Mouse (Mus musculus): ENCODE data around the gene Ube2cbp. TPM values are rescaled to one million over a fixed set of nuclear protein-coding genes. Genes with fewer than 3 reads are reported as not detected.

The Ube2cbp gene
- polyA plus RNA-seq, 1 experiment from 2014 or later, result 5.0 TPM

DNA sequence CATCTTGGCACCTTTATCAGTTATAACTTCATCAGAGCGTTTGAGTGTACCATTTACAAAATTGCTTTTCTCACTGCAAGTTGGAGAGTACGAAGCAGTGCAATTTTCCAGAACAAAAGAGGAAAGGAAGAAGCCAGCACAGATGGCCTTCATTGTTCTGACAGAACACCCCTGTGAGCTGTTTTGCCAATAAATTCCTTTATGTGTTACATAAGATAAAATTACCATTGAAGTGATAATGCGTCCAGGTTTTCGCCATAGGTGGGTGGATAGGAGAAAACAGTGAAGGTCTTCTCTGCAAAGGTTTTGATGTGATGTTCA lies 183.6 kb downstream of the Ube2cbp start:
- peaks cover 13% of the 10 kb centered on the region for H3K9me3 ChIP-seq (replicated peaks)
- no peak overlapping the region for H3K27ac ChIP-seq (ENCODE audit: poor library complexity, severe bottlenecking)
- H3K4me1 ChIP-seq (replicated peaks), result peaks cover 16% of the 10 kb centered on the region
- WGBS, result 47% methylated on average over 4 of the region's 4 CpGs
- no peak overlapping the region for H3K9ac ChIP-seq
- no peaks in the 10 kb centered on the region for H3K27me3 ChIP-seq (replicated peaks)
- no peak overlapping the region for H3K4me3 ChIP-seq
- no peak for ATAC-seq (ENCODE audit: insufficient number of reproducible peaks, low FRiP score)
- H3K4me2 ChIP-seq, result 0 out of 2 replicates have a peak overlapping the region, but pooled peaks have one; percentile 9
- no peaks in the 10 kb centered on the region for H3K36me3 ChIP-seq

DNA sequence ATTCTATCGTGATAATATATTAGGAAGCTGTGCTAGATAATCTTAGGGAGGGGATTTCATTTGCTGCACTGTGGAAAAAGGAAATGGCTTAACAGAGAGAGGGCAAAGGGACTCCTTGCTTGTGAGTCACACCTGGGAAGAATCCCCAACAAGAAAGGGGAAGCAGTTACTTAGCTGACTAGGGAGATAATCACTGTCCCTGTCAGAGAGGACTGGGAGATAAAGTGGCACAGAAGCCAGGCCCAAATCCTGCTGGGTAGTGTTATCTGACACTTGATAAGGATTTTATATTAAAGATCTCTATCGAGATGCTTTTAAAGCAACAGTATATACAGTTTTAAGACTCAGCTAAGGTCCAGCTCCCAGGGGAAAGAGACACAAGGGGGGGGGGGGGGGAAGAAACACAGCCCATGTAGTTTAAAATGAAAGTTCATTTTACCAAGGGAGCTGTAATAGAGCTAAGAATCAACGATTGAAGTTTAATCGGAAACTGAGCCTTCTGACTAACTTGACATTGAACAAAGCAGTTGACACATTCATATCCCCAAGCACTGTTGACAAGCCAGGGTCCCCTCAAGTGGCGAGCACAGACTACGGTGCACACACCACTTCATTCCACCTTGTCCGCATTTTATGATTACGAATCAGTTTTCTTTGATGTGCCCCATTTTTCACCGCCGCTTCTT lies 184.1 kb downstream of the Ube2cbp start:
- Histone ChIP-seq H3K9ac (no peak overlapping the region), H3K4me2 (0 out of 2 replicates have a peak overlapping the region, but pooled peaks have one; percentile 9), H3K36me3 (no peaks in the 10 kb centered on the region), H3K27ac (ENCODE audit: poor library complexity, severe bottlenecking) (no peak overlapping the region), H3K27me3 (replicated peaks) (no peaks in the 10 kb centered on the region), H3K4me3 (no peak overlapping the region), H3K4me1 (replicated peaks) (peaks cover 16% of the 10 kb centered on the region), H3K9me3 (replicated peaks) (peaks cover 10% of the 10 kb centered on the region)
- ATAC-seq (ENCODE audit: insufficient number of reproducible peaks, low FRiP score), result no peak
- WGBS, result 48% methylated on average over 10 of the region's 10 CpGs

DNA sequence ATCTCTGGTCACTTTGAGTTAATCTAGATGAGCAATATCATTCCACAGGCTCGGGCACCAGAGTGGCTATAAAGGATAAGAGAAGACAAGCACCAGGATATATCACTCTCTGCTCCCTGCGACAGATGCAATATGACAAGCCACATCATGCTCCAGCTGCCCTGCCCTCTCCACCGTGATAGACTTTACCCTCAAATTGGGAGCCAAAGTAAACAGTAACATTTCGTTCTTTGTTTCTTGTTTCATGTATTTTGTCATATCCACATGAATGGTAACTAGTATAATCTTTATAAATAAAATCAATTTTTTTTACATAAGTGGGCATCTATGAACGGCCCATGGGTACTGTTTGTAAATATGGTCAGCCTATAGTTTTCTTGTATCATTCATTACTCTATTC lies 195.2 kb downstream of the Ube2cbp start:
- ATAC-seq (ENCODE audit: insufficient number of reproducible peaks, low FRiP score), result no peak
- H3K9me3 ChIP-seq (replicated peaks), result no peaks in the 10 kb centered on the region
- no peak overlapping the region for H3K9ac ChIP-seq
- H3K27me3 ChIP-seq (replicated peaks), result no peaks in the 10 kb centered on the region
- WGBS, result 76% methylated on average over 5 of the region's 5 CpGs
- no peaks in the 10 kb centered on the region for H3K36me3 ChIP-seq
- no peak overlapping the region for H3K4me2 ChIP-seq
- no peaks in the 10 kb centered on the region for H3K4me1 ChIP-seq (replicated peaks)
- no peak overlapping the region for H3K27ac ChIP-seq (ENCODE audit: poor library complexity, severe bottlenecking)
- no peak overlapping the region for H3K4me3 ChIP-seq

DNA sequence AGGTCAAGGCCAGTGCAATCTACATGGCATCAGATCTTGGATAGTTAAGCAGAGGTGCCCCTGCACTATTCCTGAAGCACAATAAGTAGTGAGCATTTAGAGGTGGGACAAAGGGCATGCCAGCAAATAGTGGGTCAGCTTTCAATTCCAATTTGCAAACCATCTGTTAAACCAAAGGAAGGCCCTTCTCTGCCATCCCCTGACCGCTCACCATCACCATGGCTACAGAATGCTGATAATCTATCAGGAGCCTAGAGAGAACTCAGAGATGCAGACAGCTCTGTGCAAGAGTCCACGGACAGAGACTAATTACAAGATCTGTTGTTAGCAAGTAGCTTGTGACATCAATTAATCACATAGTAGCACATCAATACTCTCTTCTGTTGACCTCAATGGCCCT lies 198.1 kb downstream of the Ube2cbp start:
- no peak overlapping the region for H3K4me3 ChIP-seq
- H3K4me1 ChIP-seq (replicated peaks), result no peaks in the 10 kb centered on the region
- H3K9me3 ChIP-seq (replicated peaks), result no peaks in the 10 kb centered on the region
- H3K36me3 ChIP-seq, result no peaks in the 10 kb centered on the region
- H3K4me2 ChIP-seq, result no peak overlapping the region
- no peak for ATAC-seq (ENCODE audit: insufficient number of reproducible peaks, low FRiP score)
- H3K27me3 ChIP-seq (replicated peaks), result no peaks in the 10 kb centered on the region
- H3K9ac ChIP-seq, result no peak overlapping the region
- no peak overlapping the region for H3K27ac ChIP-seq (ENCODE audit: poor library complexity, severe bottlenecking)
- WGBS, result 32% methylated on average over 2 of the region's 2 CpGs

Other genes with a start within 250 kb of the Ube2cbp start
- gene Dop1a, start 2.2 kb upstream of the Ube2cbp start, polyA plus RNA-seq (2016; fragmentation: Nextera tagmentation; extraction: Ambion mirVana), result 11.7 and 13.0 TPM in 2 replicates
- 25.2 and 25.7 TPM in 2 replicates for gene Pgm3, start 106.9 kb upstream of the Ube2cbp start, polyA plus RNA-seq (2016; fragmentation: Nextera tagmentation; extraction: Ambion mirVana)
- gene Rwdd2a, start 107.0 kb upstream of the Ube2cbp start, polyA plus RNA-seq (2016; fragmentation: Nextera tagmentation; extraction: Ambion mirVana), result 4.0 and 4.4 TPM in 2 replicates
- gene Me1, start 231.0 kb upstream of the Ube2cbp start, polyA plus RNA-seq (2016; fragmentation: Nextera tagmentation; extraction: Ambion mirVana), result 50.0 and 51.1 TPM in 2 replicates

All from heart, embryonic 12.5 days (tissue).